Comparison of ENCODE assay signal across 8 mouse cellular contexts in genomic region chr4:125059025-125059424, GRCm38 (mm10). TPM values are rescaled to one million over a fixed set of nuclear protein-coding genes. Genes with fewer than 3 reads are reported as not detected.
A peak's percentile ranks its signal among the peaks of the same experiment; 100 is the strongest.
DNase-seq lines count a peak whose midpoint lies in the region; ATAC-seq and TF ChIP-seq lines count a peak whose summit lies in the region.

No protein-coding gene starts in this region.

- peak overlapping the region; percentile 17; the same call in 1 of the 2 replicates for H3K9ac ChIP-seq in heart, embryonic 15.5 days
- no peak overlapping the region for H3K9ac ChIP-seq in liver, embryonic 13.5 days
- peak overlapping the region; percentile 46; the same call in 1 of the 2 replicates for H3K9ac ChIP-seq in stomach, embryonic 16.5 days (ENCODE audit: low read length)

- no peak overlapping the region for H3K4me3 ChIP-seq in embryonic fibroblast, embryonic 13.5 days (ENCODE audit: insufficient read depth, low read length)
- peak overlapping the region; percentile 30 for H3K4me3 ChIP-seq in heart, embryonic 15.5 days
- H3K4me3 ChIP-seq in liver, embryonic 13.5 days (replicated peaks): no peak overlapping the region
- H3K4me3 ChIP-seq in stomach, embryonic 16.5 days (replicated peaks; ENCODE audit: low read length): peak overlapping the region; percentile 11; the same call in 1 of the 2 replicates

- no peak overlapping the region for H3K27ac ChIP-seq in embryonic fibroblast, embryonic 13.5 days (ENCODE audit: insufficient read depth, low read length)
- no peak overlapping the region for H3K27ac ChIP-seq in heart, embryonic 15.5 days
- no peak overlapping the region for H3K27ac ChIP-seq in liver, embryonic 13.5 days
- no peak overlapping the region for H3K27ac ChIP-seq in stomach, embryonic 16.5 days (ENCODE audit: low read length)

- no peaks in the 10 kb centered on the region for H3K9me3 ChIP-seq in heart, embryonic 15.5 days (replicated peaks)
- no peaks in the 10 kb centered on the region for H3K9me3 ChIP-seq in liver, embryonic 13.5 days (replicated peaks)
- H3K9me3 ChIP-seq in stomach, embryonic 16.5 days (replicated peaks; ENCODE audit: control insufficient read depth, low read length): no peaks in the 10 kb centered on the region

- H3K36me3 ChIP-seq in heart, embryonic 15.5 days: peaks cover 15% of the 10 kb centered on the region
- H3K36me3 ChIP-seq in liver, embryonic 13.5 days: peaks cover 25% of the 10 kb centered on the region
- 0 out of 2 replicates have a peak, but pooled peaks cover 2% of the 10 kb centered on the region for H3K36me3 ChIP-seq in stomach, embryonic 16.5 days (ENCODE audit: control insufficient read depth, insufficient read depth, low read length)

- WGBS in heart, embryonic 15.5 days: 4% methylated on average over 8 of the region's 8 CpGs
- 7% methylated on average over 8 of the region's 8 CpGs for WGBS in liver, embryonic 13.5 days (ENCODE audit: insufficient replicate concordance)
- 2% methylated on average over 8 of the region's 8 CpGs for WGBS in stomach, embryonic 16.5 days

- DNase-seq in 416B (ENCODE audit: low read depth): peak; percentile 61
- peak; percentile 72 for DNase-seq in kidney, postnatal 14 days
- DNase-seq in liver, embryonic 13.5 days: peak; percentile 31
- DNase-seq in neural tube, embryonic 10.5 days (ENCODE audit: extremely low spot score, low spot score): peak; percentile 66

- TF ChIP-seq POLR2A in embryonic fibroblast, embryonic 13.5 days (IDR thresholded peaks at IDR 0.05; ENCODE audit: low read depth, low read length): no peak

- H3K27me3 ChIP-seq in heart, embryonic 15.5 days: no peaks in the 10 kb centered on the region
- peaks cover 5% of the 10 kb centered on the region; the same call in 1 of the 2 replicates for H3K27me3 ChIP-seq in liver, embryonic 13.5 days
- no peaks in the 10 kb centered on the region for H3K27me3 ChIP-seq in stomach, embryonic 16.5 days (ENCODE audit: control insufficient read depth, insufficient read depth, low read length)

- peak; percentile 54 for ATAC-seq in activated CD4-positive, CD25-positive, alpha-beta regulatory T cell, adult 4 months
- ATAC-seq in heart, embryonic 15.5 days (replicated peaks; ENCODE audit: insufficient number of reproducible peaks, insufficient read depth, low FRiP score, low read depth): peak; percentile 76; the same call in 1 of the 2 replicates
- 0 out of 2 replicates have a peak, but pooled peaks have one; percentile 62 for ATAC-seq in liver, embryonic 13.5 days (ENCODE audit: low read depth)
- ATAC-seq in stomach, embryonic 16.5 days (ENCODE audit: insufficient read depth, low FRiP score): peak; percentile 75; the same call in 1 of the 2 replicates

- TF ChIP-seq CTCF in embryonic fibroblast, embryonic 13.5 days (IDR thresholded peaks at IDR 0.05; ENCODE audit: borderline replicate concordance, insufficient read depth, low read length): peak; percentile 94; the same call in 1 of the 2 replicates

- peak overlapping the region; percentile 54 for H3K4me2 ChIP-seq in heart, embryonic 15.5 days
- H3K4me2 ChIP-seq in liver, embryonic 13.5 days: peak overlapping the region; percentile 36; the same call in 1 of the 2 replicates
- H3K4me2 ChIP-seq in stomach, embryonic 16.5 days (ENCODE audit: low read depth, low read length): peak overlapping the region; percentile 52

- peaks cover 2% of the 10 kb centered on the region for H3K4me1 ChIP-seq in embryonic fibroblast, embryonic 13.5 days (ENCODE audit: control insufficient read depth, insufficient read depth, low read length)
- H3K4me1 ChIP-seq in heart, embryonic 15.5 days (replicated peaks): peaks cover 17% of the 10 kb centered on the region
- H3K4me1 ChIP-seq in liver, embryonic 13.5 days (replicated peaks): peaks cover 18% of the 10 kb centered on the region
- H3K4me1 ChIP-seq in stomach, embryonic 16.5 days (ENCODE audit: control insufficient read depth, insufficient read depth, low read length): peaks cover 4% of the 10 kb centered on the region

RNA-seq across cellular contexts. Expression of gene Dnali1, which starts 6.5 kb away (rescaled TPM):
- not detected for polyA plus RNA-seq in activated CD4-positive, CD25-positive, alpha-beta regulatory T cell, adult 4 months (2017; shearing (Covaris generic))
- polyA plus RNA-seq in embryonic fibroblast, embryonic 13.5 days (2011; ENCODE audit: insufficient read length, low read depth, missing spikeins): not detected in 2 replicates
- 0.16 and 0.39 TPM in 2 replicates for polyA plus RNA-seq in heart, embryonic 15.5 days (2015; fragmentation: Nextera tagmentation; extraction: Ambion mirVana)
- not detected in 2 replicates for polyA plus RNA-seq in liver, embryonic 13.5 days (2015; fragmentation: Nextera tagmentation; extraction: Ambion mirVana)
- 0.10 and 0.31 TPM in 2 replicates for polyA plus RNA-seq in stomach, embryonic 16.5 days (2015; fragmentation: Nextera tagmentation; extraction: Ambion mirVana)

RNA-seq across cellular contexts. Expression of gene Snip1, which starts 7.4 kb away (rescaled TPM):
- 10 to 100 TPM in 1 of 2 experiments, 1 to 10 TPM in 1; 8.2 to 10.6 TPM for polyA plus RNA-seq in activated CD4-positive, CD25-positive, alpha-beta regulatory T cell, adult 4 months (2017; shearing (Covaris generic))
- 15.5 and 16.8 TPM in 2 replicates for polyA plus RNA-seq in embryonic fibroblast, embryonic 13.5 days (2011; ENCODE audit: insufficient read length, low read depth, missing spikeins)
- 16.1 and 20.1 TPM in 2 replicates for polyA plus RNA-seq in heart, embryonic 15.5 days (2015; fragmentation: Nextera tagmentation; extraction: Ambion mirVana)
- 16.1 and 19.6 TPM in 2 replicates for polyA plus RNA-seq in liver, embryonic 13.5 days (2015; fragmentation: Nextera tagmentation; extraction: Ambion mirVana)
- 17.2 and 20.5 TPM in 2 replicates for polyA plus RNA-seq in stomach, embryonic 16.5 days (2015; fragmentation: Nextera tagmentation; extraction: Ambion mirVana)

RNA-seq across cellular contexts. Expression of gene Meaf6, which starts 25.9 kb away (rescaled TPM):
- polyA plus RNA-seq in activated CD4-positive, CD25-positive, alpha-beta regulatory T cell, adult 4 months (2017; shearing (Covaris generic)): 10 to 100 TPM; 62.6 to 68.1 TPM
- 21.8 and 35.7 TPM in 2 replicates for polyA plus RNA-seq in embryonic fibroblast, embryonic 13.5 days (2011; ENCODE audit: insufficient read length, low read depth, missing spikeins)
- polyA plus RNA-seq in heart, embryonic 15.5 days (2015; fragmentation: Nextera tagmentation; extraction: Ambion mirVana): 36.7 and 38.0 TPM in 2 replicates
- polyA plus RNA-seq in liver, embryonic 13.5 days (2015; fragmentation: Nextera tagmentation; extraction: Ambion mirVana): 25.9 and 32.0 TPM in 2 replicates
- polyA plus RNA-seq in stomach, embryonic 16.5 days (2015; fragmentation: Nextera tagmentation; extraction: Ambion mirVana): 41.5 and 45.0 TPM in 2 replicates

RNA-seq across cellular contexts. Expression of gene Gnl2, which starts 42.6 kb away (rescaled TPM):
- 10 to 100 TPM; 60.7 to 68.3 TPM for polyA plus RNA-seq in activated CD4-positive, CD25-positive, alpha-beta regulatory T cell, adult 4 months (2017; shearing (Covaris generic))
- polyA plus RNA-seq in embryonic fibroblast, embryonic 13.5 days (2011; ENCODE audit: insufficient read length, low read depth, missing spikeins): 65.7 and 71.8 TPM in 2 replicates
- polyA plus RNA-seq in heart, embryonic 15.5 days (2015; fragmentation: Nextera tagmentation; extraction: Ambion mirVana): 52.1 and 55.6 TPM in 2 replicates
- polyA plus RNA-seq in liver, embryonic 13.5 days (2015; fragmentation: Nextera tagmentation; extraction: Ambion mirVana): 48.8 and 57.2 TPM in 2 replicates
- polyA plus RNA-seq in stomach, embryonic 16.5 days (2015; fragmentation: Nextera tagmentation; extraction: Ambion mirVana): 76.7 and 80.0 TPM in 2 replicates

Comparison
In these comparisons a context has a peak if more than half of its experiments do, and no peak if none do; other contexts are left out.
1. H3K4me3 ChIP-seq: peak in heart, embryonic 15.5 days (single experiment) and stomach, embryonic 16.5 days (single experiment); none in embryonic fibroblast, embryonic 13.5 days (single experiment) and liver, embryonic 13.5 days (single experiment).
2. Peak in every context shown above with its lines, with median percentiles within 50 percentile points of each other: DNase-seq, ATAC-seq and H3K4me2 ChIP-seq.